Mouse (Mus musculus) kidney, adult 8-10 months (tissue): ENCODE results near the gene Xab2.

Experiments
- DNase-seq, 2 experiments: peaks; one replicate each; pipeline ENCODE4 v3.0.0; 2022

Xab2 gene

GRCm38 (mm10) chr8:3621199-3621970 is at the start of gene Xab2, which contains the start of gene Pet100:
Gene Xab2 (minus strand): TSS chr8:3621316.
Gene Pet100 (plus strand): TSS chr8:3621548.
- DNase-seq, result peak; percentile 99

GRCm38 (mm10) chr8:3670388-3670787 is 49.3 kb upstream of the Xab2 start:
- no peak for DNase-seq

- DNase-seq, result no peak
Measured at GRCm38 (mm10) chr8:3665507-3665906, 44.4 kb upstream of the Xab2 start, which contains the start of gene Mcemp1. Gene Mcemp1 (plus strand): TSS chr8:3665754.

- no peak for DNase-seq
Measured at GRCm38 (mm10) chr8:3664405-3664804, 43.3 kb upstream of the Xab2 start.

GRCm38 (mm10) chr8:3660889-3661288 is 39.8 kb upstream of the Xab2 start:
- no peak for DNase-seq

- no peak for DNase-seq
Measured at GRCm38 (mm10) chr8:3656725-3657381, 35.7 kb upstream of the Xab2 start.

GRCm38 (mm10) chr8:3655526-3655925 is 34.4 kb upstream of the Xab2 start, which contains the start of gene Retn:
Gene Retn (plus strand): TSS chr8:3655770.
- DNase-seq, result no peak

GRCm38 (mm10) chr8:3654726-3655508 is 33.8 kb upstream of the Xab2 start:
- DNase-seq, result no peak

GRCm38 (mm10) chr8:3652845-3653244 is 31.7 kb upstream of the Xab2 start:
- DNase-seq, result no peak

- no peak for DNase-seq
Measured at GRCm38 (mm10) chr8:3648990-3649389, 27.9 kb upstream of the Xab2 start.

- no peak for DNase-seq
Measured at GRCm38 (mm10) chr8:3648268-3648667, 27.2 kb upstream of the Xab2 start.

- no peak for DNase-seq
Measured at GRCm38 (mm10) chr8:3647561-3647960, 26.4 kb upstream of the Xab2 start.

- DNase-seq, result no peak
Measured at GRCm38 (mm10) chr8:3646824-3647531, 25.9 kb upstream of the Xab2 start.

- DNase-seq, result peak; percentile 53 to 72
Measured at GRCm38 (mm10) chr8:3645804-3646203, 24.7 kb upstream of the Xab2 start.

- DNase-seq, result no peak
Measured at GRCm38 (mm10) chr8:3631478-3631875, 10.4 kb upstream of the Xab2 start.

- peak; percentile 86 to 89 for DNase-seq
Measured at GRCm38 (mm10) chr8:3630647-3631477, 9.7 kb upstream of the Xab2 start, which contains the start of gene Stxbp2. Gene Stxbp2 (plus strand): TSS chr8:3630955.

- peak in 1 of 2 experiments; percentile 58 for DNase-seq
Measured at GRCm38 (mm10) chr8:3628014-3628413, 6.9 kb upstream of the Xab2 start.

GRCm38 (mm10) chr8:3626971-3627370 is 5.9 kb upstream of the Xab2 start:
- DNase-seq, result no peak

GRCm38 (mm10) chr8:3625445-3625844 is 4.3 kb upstream of the Xab2 start, which contains the start of gene Pcp2:
Gene Pcp2 (minus strand): TSS chr8:3625545.
- no peak for DNase-seq

GRCm38 (mm10) chr8:3622119-3622518 is 1.0 kb upstream of the Xab2 start:
- no peak for DNase-seq

GRCm38 (mm10) chr8:3609816-3610150 is 11.3 kb downstream of the Xab2 start:
- DNase-seq, result peak; percentile 70 to 88
